Mouse (Mus musculus): ENCODE results near the gene Grb7.

Gene Grb7

DNA sequence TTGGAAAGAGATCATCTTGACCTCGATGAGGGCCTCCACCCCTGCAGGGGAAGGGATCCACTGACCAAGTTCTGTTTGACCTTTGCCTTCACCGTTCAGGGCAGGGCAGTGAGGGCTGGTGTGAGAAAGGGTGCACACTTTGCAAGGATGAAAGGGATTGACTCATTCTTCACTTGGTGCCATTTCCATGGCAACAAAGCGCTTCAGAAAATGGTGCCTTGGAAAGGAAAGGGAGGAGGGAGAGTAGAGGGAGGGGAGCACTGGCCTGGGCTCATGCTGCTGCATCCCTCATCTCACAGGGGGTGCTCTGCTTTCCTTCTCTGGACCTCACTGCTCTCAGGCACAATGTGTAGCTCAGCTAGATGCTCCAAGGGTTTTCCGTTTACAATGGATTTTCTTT, 26.5 kb downstream of the Grb7 start:
- no peak for DNase-seq (ENCODE audit: low spot score)

DNA sequence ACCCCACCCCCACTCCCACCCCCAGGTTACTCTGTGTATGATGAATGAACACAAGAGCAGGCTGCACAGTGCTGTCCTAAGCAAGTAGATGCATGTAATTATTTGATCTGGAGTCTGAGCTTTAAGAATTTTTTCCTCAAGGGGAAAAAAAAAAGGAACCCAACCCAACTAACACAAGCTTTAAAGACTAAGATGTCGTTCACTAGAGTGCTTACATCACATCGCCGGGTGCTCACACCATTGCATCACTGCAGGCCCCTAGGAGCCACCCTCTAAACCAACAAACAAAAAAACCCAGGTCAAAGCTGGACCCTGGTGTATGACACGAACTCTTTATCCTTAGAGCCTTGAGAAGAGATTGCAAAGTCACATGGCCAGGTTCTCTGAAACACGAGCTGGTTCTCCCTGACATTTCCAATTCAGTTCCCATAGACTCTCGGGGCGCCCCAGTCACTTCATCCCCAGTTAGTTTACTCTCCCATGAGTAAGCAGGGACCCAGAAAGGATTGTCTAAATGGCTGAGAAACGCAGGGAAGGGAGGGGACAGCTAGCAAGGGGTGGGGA, 27.8 kb downstream of the Grb7 start:
- no peak for DNase-seq (ENCODE audit: low spot score)

DNA sequence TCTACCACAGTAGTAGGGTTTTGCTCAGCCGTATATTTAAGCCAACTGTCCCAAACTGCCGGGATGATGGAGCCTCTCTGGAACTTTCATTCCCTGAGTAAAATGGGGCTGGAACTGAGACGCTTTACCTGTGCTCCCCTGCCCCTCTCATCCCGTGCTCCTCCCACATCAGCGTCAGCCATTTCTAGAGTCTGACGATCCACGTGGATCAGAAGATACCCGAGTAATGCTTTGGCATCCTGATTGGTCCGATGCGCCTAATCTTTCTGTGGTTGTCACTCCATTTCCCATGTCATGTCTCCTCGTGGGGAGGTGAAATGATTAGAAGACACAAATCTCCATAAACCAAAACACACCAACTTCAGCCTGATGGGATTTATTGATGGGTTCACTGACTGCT, 28.8 kb downstream of the Grb7 start:
- no peak for DNase-seq (ENCODE audit: low spot score)

DNA sequence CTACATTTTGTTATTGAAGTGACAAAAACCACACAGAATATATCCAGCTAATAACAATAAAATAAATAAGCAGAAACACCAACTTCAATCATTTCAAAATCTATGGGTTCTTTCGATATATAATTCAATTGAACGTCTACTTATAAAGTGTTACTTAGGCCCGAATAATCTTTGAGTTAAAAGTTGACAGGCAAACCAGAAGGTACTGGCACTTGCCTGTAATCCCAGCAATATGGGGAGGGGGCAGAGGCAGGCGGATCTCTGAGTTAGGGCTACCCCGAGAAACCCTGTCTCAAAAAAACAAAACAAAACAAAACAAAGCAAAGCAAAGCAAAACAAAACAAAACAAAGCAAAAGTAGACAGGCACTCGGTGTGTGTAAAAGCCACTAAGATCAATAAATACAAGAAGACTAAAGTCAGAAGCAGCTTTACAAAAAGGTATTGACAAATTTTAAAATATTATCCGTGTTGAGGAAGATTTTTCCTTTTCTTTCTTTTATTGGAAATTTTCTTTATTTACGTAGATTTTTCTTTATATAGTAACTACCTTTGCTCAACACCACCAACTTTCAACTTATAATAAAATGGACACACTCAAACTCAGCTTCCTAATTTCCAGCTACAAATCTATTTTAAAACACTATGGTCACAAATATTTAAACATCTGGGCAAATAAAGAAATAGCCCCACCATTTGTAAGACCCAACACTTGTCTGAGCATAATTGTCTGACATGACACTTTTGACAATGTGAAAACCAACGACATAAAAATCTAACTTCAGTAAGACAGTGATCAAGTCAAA, 29.6 kb downstream of the Grb7 start:
- DNase-seq (ENCODE audit: low spot score) = no peak

DNA sequence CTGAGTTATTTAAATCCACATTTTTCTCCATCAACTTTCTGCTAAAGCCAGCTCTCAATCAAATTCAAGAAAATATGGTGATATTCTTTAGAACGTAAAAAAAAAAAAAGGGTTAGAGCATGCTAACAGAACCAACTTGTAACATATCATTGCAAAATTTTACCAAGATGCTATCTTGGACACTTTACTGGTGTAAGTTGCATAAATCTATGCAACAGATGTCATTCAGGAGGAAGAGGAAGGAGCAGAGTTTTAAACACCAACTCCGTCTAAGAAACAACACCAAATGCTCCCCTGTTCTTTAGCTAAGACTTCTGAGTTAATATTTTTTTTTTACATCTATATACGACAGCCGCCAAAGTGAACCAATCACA, 30.2 kb downstream of the Grb7 start:
- DNase-seq (ENCODE audit: low spot score) = no peak

DNA sequence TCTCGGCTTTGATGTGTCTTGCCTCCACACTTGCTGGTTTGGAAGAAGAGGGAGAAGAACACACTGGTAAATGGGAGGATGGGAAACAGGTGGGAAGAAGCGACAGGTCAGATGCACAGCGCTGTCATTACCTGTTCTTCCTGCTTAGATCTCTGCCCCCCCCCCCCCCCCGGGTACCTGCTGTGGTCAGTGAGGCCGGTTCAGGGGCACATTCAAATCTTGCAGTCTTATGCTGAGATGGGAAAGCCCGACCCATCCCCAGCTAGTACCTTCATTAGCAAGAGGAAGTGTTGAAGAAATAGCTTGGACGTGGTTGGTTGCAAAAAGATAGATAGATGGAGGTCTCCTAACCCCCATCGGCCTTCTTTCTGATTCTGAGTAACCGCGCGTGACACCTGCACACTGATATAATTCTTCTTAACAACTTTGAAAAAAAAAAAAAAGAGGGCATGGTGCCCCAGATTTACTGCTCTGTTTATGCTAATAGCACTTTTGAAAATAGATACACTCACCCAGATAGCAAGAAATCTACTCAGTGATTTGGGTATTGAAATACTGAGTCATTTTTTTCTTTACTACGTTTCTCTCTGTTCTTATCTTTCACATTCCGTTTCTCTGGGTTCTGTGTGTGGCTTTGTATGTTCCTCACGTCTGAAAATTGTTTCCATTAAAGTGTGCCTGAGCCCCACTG, 31.0 kb downstream of the Grb7 start:
- no peak for DNase-seq (ENCODE audit: low spot score)

DNA sequence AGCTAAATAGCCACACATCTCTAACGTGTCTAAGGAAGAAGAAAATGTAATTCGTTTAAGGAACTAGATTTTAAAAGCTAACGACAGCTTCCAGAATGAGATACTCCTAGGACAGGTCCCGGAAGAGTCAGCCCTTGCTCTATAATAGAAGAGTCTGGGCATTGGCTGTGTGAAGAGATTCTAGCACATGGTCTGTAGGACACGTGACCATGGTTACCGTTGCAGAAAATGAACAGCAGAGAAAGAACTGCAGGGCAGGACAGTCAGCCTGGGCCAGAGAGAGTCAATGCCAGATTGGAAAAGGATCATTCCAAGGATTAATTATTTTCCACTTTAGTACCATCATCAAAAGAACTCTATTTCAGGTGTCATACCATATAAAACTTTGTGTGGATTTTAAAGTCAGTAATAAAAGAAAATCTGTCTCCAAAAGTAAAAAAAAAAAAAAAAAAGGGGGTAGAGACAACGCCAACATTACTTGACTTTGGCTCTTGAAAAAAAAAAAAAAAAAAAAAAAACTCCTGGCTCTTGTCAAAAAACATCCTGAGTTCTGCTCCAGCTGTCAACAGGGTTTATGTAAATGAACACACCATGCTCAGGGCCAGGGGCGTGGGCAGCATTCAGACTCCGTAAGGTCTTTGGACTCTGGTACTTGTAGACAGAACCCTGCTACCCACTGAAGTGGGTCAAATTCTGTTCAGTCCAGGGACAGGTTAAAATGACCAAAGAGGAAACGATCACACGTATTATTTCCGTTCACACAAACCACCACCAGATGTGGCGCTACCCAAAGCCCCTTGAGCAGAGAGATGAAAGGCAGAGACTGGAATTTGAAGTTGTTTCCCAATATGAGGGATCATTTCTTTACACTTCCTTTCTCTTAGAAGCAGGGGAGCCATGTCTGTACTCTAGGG, 33.1 kb downstream of the Grb7 start:
- DNase-seq (ENCODE audit: low spot score) = no peak

GRCm38 (mm10) chr11:98479940-98480497, 33.8 kb downstream of the Grb7 start:
- DNase-seq (ENCODE audit: low spot score) = no peak

GRCm38 (mm10) chr11:98481231-98481630, 35.0 kb downstream of the Grb7 start:
- DNase-seq (ENCODE audit: low spot score) = no peak

- no peak for DNase-seq (ENCODE audit: low spot score)
Observed at GRCm38 (mm10) chr11:98482067-98482466, 35.9 kb downstream of the Grb7 start.

DNA sequence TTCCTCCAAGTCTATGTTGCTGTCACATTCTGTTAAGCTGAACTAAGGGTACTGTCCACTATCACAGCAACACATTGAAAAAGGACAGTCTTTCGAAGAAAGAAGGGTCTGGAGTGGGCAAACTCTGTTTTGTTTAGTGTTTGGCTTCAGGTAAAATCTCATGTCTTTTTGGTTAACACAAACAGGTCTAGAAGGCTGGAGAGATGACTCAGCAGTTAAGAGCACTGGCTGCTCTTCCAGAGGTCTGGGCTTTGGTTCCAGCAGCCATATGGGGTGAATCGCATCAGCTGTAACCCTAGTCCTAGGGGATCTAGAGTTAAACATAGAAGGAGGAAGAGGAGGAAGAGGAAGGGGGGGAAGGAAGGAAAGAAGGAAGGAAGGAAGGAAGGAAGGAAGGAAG, 39.6 kb downstream of the Grb7 start:
- no peak for DNase-seq (ENCODE audit: low spot score)

- no peak for DNase-seq (ENCODE audit: low spot score)
Observed at GRCm38 (mm10) chr11:98487526-98488040, 41.4 kb downstream of the Grb7 start.

DNA sequence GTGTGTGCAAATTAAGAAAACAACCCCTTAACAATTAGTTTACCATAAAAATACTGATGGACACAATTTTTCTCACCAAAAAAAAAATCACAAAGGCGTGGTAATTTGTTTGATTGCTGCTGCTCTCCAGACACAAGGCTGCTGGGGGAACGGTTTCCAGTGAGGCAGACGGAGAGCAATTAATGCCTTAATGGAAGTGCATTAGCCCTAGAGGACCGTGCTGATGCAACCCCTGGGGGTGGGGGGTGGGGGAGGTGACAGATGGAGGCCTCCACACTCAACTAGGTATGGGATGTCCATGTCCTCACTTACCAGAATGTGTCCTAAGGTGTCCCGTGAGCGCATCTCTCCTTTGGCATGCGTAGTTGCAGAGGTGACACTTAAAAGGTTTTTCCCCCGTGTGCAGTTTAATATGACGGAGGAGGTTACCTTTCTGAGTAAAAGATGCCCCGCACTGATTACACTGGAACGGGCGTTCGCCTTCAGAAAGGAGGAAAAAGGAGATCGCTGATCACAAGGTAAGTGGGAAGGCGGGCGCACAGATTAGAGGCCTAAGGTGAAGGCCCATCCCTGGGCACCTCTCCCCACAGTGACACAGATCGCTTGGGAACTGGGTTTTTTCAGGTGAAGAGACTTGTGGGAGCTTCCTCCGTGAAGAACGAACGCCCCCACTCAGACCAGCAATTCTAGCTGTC, 42.5 kb downstream of the Grb7 start:
- DNase-seq (ENCODE audit: low spot score) = no peak

GRCm38 (mm10) chr11:98491571-98491970, 45.4 kb downstream of the Grb7 start:
- no peak for DNase-seq (ENCODE audit: low spot score)

GRCm38 (mm10) chr11:98492959-98493358, 46.8 kb downstream of the Grb7 start:
- no peak for DNase-seq (ENCODE audit: low spot score)

DNA sequence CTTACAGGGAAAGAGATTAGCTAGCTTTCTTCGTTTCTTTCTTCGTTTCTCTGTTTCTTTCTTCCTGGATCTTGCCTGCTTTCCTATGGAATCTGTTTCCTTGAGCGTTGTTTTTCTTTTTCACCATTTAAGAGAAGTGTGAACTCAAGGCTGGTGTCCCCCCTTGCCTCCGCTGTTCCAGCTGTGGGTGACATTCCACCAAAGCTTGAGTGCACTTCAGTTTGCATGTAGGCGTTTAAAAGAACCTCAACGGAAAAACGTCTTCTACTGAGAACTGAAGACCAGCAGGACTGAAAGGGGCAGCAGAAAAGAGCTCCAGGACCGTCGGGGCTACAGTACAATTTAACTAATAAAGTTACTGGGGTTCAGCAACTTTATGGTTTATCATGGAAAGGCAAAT, 47.2 kb downstream of the Grb7 start:
- no peak for DNase-seq (ENCODE audit: low spot score)

GRCm38 (mm10) chr11:98495176-98495719, 49.1 kb downstream of the Grb7 start:
- DNase-seq (ENCODE audit: low spot score) = no peak

DNA sequence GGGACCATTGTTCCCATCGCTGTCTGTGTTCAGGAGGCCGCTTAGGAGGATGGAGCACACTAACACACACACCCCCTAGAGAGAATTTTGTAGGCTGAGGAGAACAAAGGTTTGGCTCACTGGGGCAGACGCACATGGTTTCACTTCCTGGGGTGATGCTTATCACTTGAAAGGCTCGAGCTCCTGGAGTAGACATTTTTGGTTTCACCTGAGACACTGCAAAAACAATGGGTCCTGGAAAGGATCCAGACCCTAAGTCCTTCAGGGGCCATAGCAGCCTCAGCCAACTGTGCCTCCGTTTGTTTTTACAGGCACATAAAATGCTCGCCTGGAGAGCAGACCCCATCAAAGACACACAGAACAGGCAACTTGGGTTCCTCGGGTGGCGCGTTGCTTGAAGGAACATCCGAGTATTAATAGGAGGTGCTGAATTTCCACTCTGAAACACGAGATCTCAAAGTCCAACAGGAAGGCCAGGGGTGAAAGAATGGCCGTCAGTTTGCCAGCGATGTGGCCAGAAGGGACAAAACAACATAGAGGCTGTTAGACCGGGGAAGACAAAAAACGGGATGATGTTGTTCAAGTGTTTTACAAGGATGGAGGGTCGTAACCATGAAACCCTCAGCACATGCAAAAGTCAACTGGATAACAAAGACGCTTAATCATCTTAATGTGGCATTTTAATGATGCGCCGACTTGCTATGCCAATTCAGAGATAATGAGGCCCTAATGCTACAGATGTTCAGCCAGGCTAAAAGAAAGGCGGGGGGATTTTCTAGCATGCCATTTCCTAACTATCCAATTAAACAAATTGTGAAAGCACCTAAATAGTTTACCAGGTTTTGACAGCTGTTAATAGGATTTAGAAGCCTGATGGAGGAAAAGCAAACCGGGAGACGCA, 51.4 kb downstream of the Grb7 start:
- peak; percentile 7 for DNase-seq (ENCODE audit: low spot score)

- DNase-seq (ENCODE audit: low spot score) = no peak
Observed at GRCm38 (mm10) chr11:98504926-98505325, 58.7 kb downstream of the Grb7 start.
